Mouse (Mus musculus): ENCODE data around the gene Nfib. TPM values are rescaled to one million over a fixed set of nuclear protein-coding genes. Genes with fewer than 3 reads are reported as not detected.

The Nfib gene
- polyA plus RNA-seq, 1 experiment from 2014 or later = 52.1 TPM

DNA sequence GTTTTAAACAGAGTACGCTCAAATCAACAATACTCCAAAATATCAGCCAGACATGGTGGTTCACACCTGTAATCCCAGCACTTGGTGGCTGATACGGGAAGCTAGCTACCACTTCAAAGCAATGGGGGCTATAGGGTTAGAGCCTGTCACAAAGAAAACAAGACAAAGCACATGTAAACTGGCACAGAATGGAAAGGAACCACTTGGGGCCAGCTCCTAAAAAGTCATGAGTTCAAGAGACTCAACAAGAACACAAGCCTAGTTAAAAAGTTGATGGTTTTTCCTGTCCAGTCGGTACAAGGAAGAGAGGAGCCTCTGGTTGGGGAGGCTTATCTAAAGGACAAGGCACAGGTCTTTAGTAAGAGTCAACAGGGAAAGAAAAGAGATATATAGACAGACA lies 327.9 kb downstream of the Nfib start:
- no peak overlapping the region for H3K27ac ChIP-seq (ENCODE audit: low read length)
- no peak for DNase-seq (ENCODE audit: low spot score)
- H3K27me3 ChIP-seq (replicated peaks; ENCODE audit: insufficient read depth, low read length) = no peaks in the 10 kb centered on the region
- 80% methylated on average over 3 of the region's 3 CpGs for WGBS
- H3K4me3 ChIP-seq (ENCODE audit: low read depth, low read length) = no peak overlapping the region
- no peak for TF ChIP-seq EP300 (IDR thresholded peaks at IDR 0.05)
- TF ChIP-seq CTCF (IDR thresholded peaks at IDR 0.05) = no peak
- no peak for ATAC-seq
- no peaks in the 10 kb centered on the region for H3K4me1 ChIP-seq (ENCODE audit: insufficient read depth, low read depth, low read length)
- no peaks in the 10 kb centered on the region for H3K36me3 ChIP-seq (ENCODE audit: insufficient read depth, low read length)
- H3K9me3 ChIP-seq (ENCODE audit: low read length) = no peaks in the 10 kb centered on the region
- H3K9ac ChIP-seq (replicated peaks; ENCODE audit: low read depth) = no peak overlapping the region
- H3K4me2 ChIP-seq (replicated peaks; ENCODE audit: low read depth, low read length) = no peak overlapping the region

DNA sequence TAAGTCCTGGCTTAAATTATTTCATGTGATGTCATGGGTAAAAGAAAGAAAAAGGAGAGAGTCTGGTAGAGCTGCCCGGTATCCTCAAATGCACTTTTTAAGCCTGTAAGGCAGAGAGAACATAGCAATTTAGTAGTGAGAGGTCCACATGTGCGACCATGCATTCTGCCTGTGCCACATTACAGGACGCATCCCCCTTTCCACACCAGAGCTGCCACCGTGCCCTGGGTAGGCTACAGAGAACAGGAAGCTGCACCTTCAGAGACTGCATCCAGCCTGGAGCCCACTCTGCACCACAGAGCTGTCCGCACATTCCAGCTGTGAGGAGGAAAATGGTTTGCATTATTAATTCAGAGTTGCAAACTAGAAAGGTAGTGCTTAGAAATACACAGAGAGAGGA lies 331.0 kb downstream of the Nfib start:
- no peak overlapping the region for H3K4me2 ChIP-seq (replicated peaks; ENCODE audit: low read depth, low read length)
- 70% methylated on average over 5 of the region's 5 CpGs for WGBS
- no peak overlapping the region for H3K4me3 ChIP-seq (ENCODE audit: low read depth, low read length)
- 0 out of 2 replicates have a peak, but pooled peaks cover 1% of the 10 kb centered on the region for H3K4me1 ChIP-seq (ENCODE audit: insufficient read depth, low read depth, low read length)
- H3K27ac ChIP-seq (ENCODE audit: low read length) = no peak overlapping the region
- H3K9ac ChIP-seq (replicated peaks; ENCODE audit: low read depth) = no peak overlapping the region
- H3K36me3 ChIP-seq (ENCODE audit: insufficient read depth, low read length) = no peaks in the 10 kb centered on the region
- no peaks in the 10 kb centered on the region for H3K27me3 ChIP-seq (replicated peaks; ENCODE audit: insufficient read depth, low read length)
- TF ChIP-seq EP300 (IDR thresholded peaks at IDR 0.05) (no peak), CTCF (IDR thresholded peaks at IDR 0.05) (no peak)
- no peak for DNase-seq (ENCODE audit: low spot score)
- no peak for ATAC-seq
- no peaks in the 10 kb centered on the region for H3K9me3 ChIP-seq (ENCODE audit: low read length)

GRCm38 (mm10) chr4:82372217-82372616 lies 333.3 kb downstream of the Nfib start:
- Histone ChIP-seq H3K27ac (ENCODE audit: low read length) (no peak overlapping the region), H3K4me3 (ENCODE audit: low read depth, low read length) (no peak overlapping the region), H3K4me1 (ENCODE audit: insufficient read depth, low read depth, low read length) (0 out of 2 replicates have a peak, but pooled peaks cover 5% of the 10 kb centered on the region), H3K27me3 (replicated peaks; ENCODE audit: insufficient read depth, low read length) (no peaks in the 10 kb centered on the region), H3K4me2 (replicated peaks; ENCODE audit: low read depth, low read length) (no peak overlapping the region), H3K36me3 (ENCODE audit: insufficient read depth, low read length) (no peaks in the 10 kb centered on the region), H3K9me3 (ENCODE audit: low read length) (no peaks in the 10 kb centered on the region), H3K9ac (replicated peaks; ENCODE audit: low read depth) (no peak overlapping the region)
- ATAC-seq = no peak
- TF ChIP-seq CTCF (IDR thresholded peaks at IDR 0.05) = no peak
- TF ChIP-seq EP300 (IDR thresholded peaks at IDR 0.05) = no peak
- WGBS = 73% methylated on average over 4 of the region's 4 CpGs
- DNase-seq (ENCODE audit: low spot score) = no peak

DNA sequence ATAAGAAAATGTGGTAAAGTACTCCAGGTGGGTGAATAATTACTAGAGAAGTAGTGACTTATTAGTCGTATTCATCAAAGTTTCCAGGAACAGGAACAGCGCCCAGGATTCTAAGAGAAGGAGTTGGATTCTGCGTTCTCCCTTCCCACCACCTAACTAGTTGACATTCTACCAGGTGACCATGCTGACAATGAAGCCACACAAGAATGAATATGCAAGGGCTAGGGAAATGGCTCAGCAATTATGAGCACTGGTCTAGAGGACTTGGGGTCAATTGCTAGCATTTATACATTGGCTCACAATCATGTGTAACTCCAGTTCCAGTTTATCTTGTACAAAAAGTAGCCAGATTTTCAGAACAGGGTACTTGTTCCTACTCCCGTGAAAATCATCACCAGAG lies 334.1 kb downstream of the Nfib start:
- Histone ChIP-seq H3K36me3 (ENCODE audit: insufficient read depth, low read length) (no peaks in the 10 kb centered on the region), H3K27ac (ENCODE audit: low read length) (no peak overlapping the region), H3K4me3 (ENCODE audit: low read depth, low read length) (no peak overlapping the region), H3K9ac (replicated peaks; ENCODE audit: low read depth) (no peak overlapping the region), H3K4me1 (ENCODE audit: insufficient read depth, low read depth, low read length) (0 out of 2 replicates have a peak, but pooled peaks cover 5% of the 10 kb centered on the region), H3K27me3 (replicated peaks; ENCODE audit: insufficient read depth, low read length) (no peaks in the 10 kb centered on the region), H3K9me3 (ENCODE audit: low read length) (no peaks in the 10 kb centered on the region), H3K4me2 (replicated peaks; ENCODE audit: low read depth, low read length) (no peak overlapping the region)
- ATAC-seq (no peak), DNase-seq (ENCODE audit: low spot score) (no peak)
- 84% methylated on average over 4 of the region's 4 CpGs for WGBS
- TF ChIP-seq EP300 (IDR thresholded peaks at IDR 0.05) = no peak
- TF ChIP-seq CTCF (IDR thresholded peaks at IDR 0.05) = no peak

DNA sequence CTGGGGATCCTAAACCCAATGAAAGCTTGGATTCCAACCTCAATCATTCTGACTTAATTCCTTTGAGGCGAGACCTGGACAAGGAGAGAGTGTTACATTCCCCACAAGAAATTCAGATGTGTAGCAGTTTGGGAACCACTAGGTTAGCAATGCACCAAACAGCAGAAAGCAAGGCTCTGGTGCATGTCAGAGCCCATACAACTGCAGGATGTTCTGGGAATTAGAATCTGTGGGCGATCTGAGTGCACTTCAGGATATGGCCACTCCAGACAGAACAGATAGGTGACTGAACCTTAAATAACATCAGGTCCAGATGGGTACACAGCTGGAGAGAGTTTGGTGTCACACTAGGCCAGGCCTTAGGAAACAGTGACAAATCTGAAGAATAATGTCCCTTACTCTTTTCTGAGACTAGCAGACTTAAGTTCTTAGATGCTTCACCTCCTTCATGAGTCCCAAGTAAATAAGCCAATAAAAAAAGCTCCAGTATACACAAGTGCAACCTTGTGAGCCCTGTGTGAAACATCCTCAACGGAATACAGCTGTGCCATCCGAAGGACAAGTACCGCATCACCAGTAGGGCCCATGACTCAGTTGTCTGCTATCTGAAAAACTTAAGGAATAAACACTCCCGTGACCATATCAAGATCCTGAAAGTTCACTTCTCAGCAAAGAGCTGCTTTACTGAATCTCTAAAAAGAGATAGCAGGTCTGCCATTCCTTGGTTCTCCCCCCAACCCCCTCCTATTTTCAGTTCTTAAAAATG lies 336.4 kb downstream of the Nfib start:
- H3K4me1 ChIP-seq (ENCODE audit: insufficient read depth, low read depth, low read length) = peaks cover 5% of the 10 kb centered on the region; the same call in 1 of the 2 replicates
- WGBS = 78% methylated on average over 6 of the region's 6 CpGs
- H3K4me2 ChIP-seq (replicated peaks; ENCODE audit: low read depth, low read length) = no peak overlapping the region
- no peak overlapping the region for H3K27ac ChIP-seq (ENCODE audit: low read length)
- H3K36me3 ChIP-seq (ENCODE audit: insufficient read depth, low read length) = no peaks in the 10 kb centered on the region
- no peaks in the 10 kb centered on the region for H3K27me3 ChIP-seq (replicated peaks; ENCODE audit: insufficient read depth, low read length)
- DNase-seq (ENCODE audit: low spot score) (no peak), ATAC-seq (no peak)
- H3K9me3 ChIP-seq (ENCODE audit: low read length) = no peaks in the 10 kb centered on the region
- no peak overlapping the region for H3K4me3 ChIP-seq (ENCODE audit: low read depth, low read length)
- no peak for TF ChIP-seq EP300 (IDR thresholded peaks at IDR 0.05)
- no peak for TF ChIP-seq CTCF (IDR thresholded peaks at IDR 0.05)
- no peak overlapping the region for H3K9ac ChIP-seq (replicated peaks; ENCODE audit: low read depth)

- ATAC-seq (no peak), DNase-seq (ENCODE audit: low spot score) (no peak)
- 73% methylated on average over 9 of the region's 9 CpGs for WGBS
- H3K36me3 ChIP-seq (ENCODE audit: insufficient read depth, low read length) = no peaks in the 10 kb centered on the region
- TF ChIP-seq EP300 (IDR thresholded peaks at IDR 0.05) (no peak), CTCF (IDR thresholded peaks at IDR 0.05) (no peak)
- H3K9ac ChIP-seq (replicated peaks; ENCODE audit: low read depth) = no peak overlapping the region
- no peaks in the 10 kb centered on the region for H3K27me3 ChIP-seq (replicated peaks; ENCODE audit: insufficient read depth, low read length)
- no peaks in the 10 kb centered on the region for H3K9me3 ChIP-seq (ENCODE audit: low read length)
- no peak overlapping the region for H3K27ac ChIP-seq (ENCODE audit: low read length)
- no peak overlapping the region for H3K4me2 ChIP-seq (replicated peaks; ENCODE audit: low read depth, low read length)
- H3K4me1 ChIP-seq (ENCODE audit: insufficient read depth, low read depth, low read length) = peaks cover 5% of the 10 kb centered on the region; the same call in 1 of the 2 replicates
- H3K4me3 ChIP-seq (ENCODE audit: low read depth, low read length) = no peak overlapping the region
Observed at GRCm38 (mm10) chr4:82368091-82368775, 337.3 kb downstream of the Nfib start.

All from lung, postnatal 0 days (tissue).